Mouse (Mus musculus): ENCODE measurements around the gene Ppil4. TPM values are rescaled to one million over a fixed set of nuclear protein-coding genes. Genes with fewer than 3 reads are reported as not detected.

Gene Ppil4
- polyA plus RNA-seq, 1 experiment, result 4.2 TPM

DNA sequence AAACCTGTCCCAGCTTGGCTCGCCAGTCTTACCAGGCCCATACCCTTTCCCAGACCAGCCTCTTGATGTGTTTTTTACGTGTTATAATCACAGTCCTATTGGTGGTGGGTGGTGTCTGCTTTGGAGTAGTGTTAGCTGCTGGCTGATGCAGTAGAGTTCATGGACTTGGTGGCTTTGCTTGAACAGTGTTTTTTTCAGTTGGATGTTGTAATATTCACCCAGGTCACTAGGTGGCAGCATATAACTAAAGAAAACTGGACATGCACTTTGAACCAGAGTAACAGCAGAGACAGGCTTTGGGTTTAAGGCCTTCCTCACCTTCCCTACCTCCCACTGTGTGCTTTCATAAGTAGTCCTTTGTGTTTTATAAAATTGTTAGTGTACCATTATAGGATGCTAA is 17.2 kb downstream of the Ppil4 start:
- no peak overlapping the region for H3K4me3 ChIP-seq
- no peak overlapping the region for H3ac ChIP-seq (ENCODE audit: control insufficient read depth, insufficient read length)
- peaks cover 46% of the 10 kb centered on the region for H3K36me3 ChIP-seq (ENCODE audit: control insufficient read depth, insufficient read depth)
- no peaks in the 10 kb centered on the region for H3K79me2 ChIP-seq (ENCODE audit: control insufficient read depth, insufficient read depth)
- TF ChIP-seq MAX (IDR thresholded peaks at IDR 0.05; ENCODE audit: low read depth) (no peak), SRF (IDR thresholded peaks at IDR 0.05; ENCODE audit: control insufficient read depth, insufficient read length, low read depth) (no peak), TCF12 (IDR thresholded peaks at IDR 0.05; ENCODE audit: insufficient read depth, poor library complexity, severe bottlenecking) (no peak), E2F4 (IDR thresholded peaks at IDR 0.05; ENCODE audit: insufficient read depth) (no peak), TCF3 (IDR thresholded peaks at IDR 0.05; ENCODE audit: insufficient read length, low read depth) (no peak), MYOG (IDR thresholded peaks at IDR 0.05; ENCODE audit: control insufficient read depth in 1 of 3, insufficient read depth in 1 of 3, insufficient read length in 2 of 3, low read depth in 2 of 3) (no peak), REST (IDR thresholded peaks at IDR 0.05; ENCODE audit: insufficient read depth, insufficient read length) (no peak)
- H3K27me3 ChIP-seq (ENCODE audit: control insufficient read depth, insufficient read depth, insufficient read length), result no peaks in the 10 kb centered on the region
- no peak overlapping the region for H3K4me2 ChIP-seq (ENCODE audit: low read depth)

GRCm38 (mm10) chr10:7816476-7816875 is 23.8 kb downstream of the Ppil4 start:
- H3ac ChIP-seq (ENCODE audit: control insufficient read depth, insufficient read length), result no peak overlapping the region
- H3K79me2 ChIP-seq (ENCODE audit: control insufficient read depth, insufficient read depth), result no peaks in the 10 kb centered on the region
- H3K36me3 ChIP-seq (ENCODE audit: control insufficient read depth, insufficient read depth), result peaks cover 46% of the 10 kb centered on the region
- TF ChIP-seq MAX (IDR thresholded peaks at IDR 0.05; ENCODE audit: low read depth), result no peak
- no peak for TF ChIP-seq USF1 (IDR thresholded peaks at IDR 0.05; ENCODE audit: low read depth)
- H3K27me3 ChIP-seq (ENCODE audit: control insufficient read depth, insufficient read depth, insufficient read length), result no peaks in the 10 kb centered on the region
- H3K4me2 ChIP-seq (ENCODE audit: low read depth), result no peak overlapping the region
- no peak overlapping the region for H3K4me3 ChIP-seq

DNA sequence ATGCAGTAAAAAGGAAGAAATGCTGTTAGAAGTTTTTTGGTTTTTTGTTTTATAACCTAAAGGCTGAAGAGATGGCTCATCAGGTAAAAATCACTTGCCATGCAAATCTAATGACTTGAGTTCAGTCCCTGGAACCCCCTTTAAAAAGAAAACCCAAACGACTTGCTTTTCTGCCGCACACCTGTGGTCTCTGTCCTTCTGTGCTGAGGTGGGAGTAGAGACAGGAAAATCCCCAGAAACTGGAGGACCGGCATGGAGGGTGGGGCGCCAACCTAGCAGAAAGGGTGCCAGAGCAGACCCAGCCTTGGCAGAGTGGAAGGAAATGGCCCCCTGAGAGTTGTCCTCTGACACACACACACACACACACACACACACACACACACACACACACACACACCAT is 26.0 kb downstream of the Ppil4 start:
- TF ChIP-seq MYOG (IDR thresholded peaks at IDR 0.05; ENCODE audit: control insufficient read depth in 1 of 3, insufficient read depth in 1 of 3, insufficient read length in 2 of 3, low read depth in 2 of 3), result no peak
- TF ChIP-seq TCF3 (IDR thresholded peaks at IDR 0.05; ENCODE audit: insufficient read length, low read depth), result no peak
- no peak for TF ChIP-seq POLR2A (IDR thresholded peaks at IDR 0.05; ENCODE audit: insufficient read length, low read depth)
- TF ChIP-seq MAX (IDR thresholded peaks at IDR 0.05; ENCODE audit: low read depth), result no peak
- no peak for TF ChIP-seq SRF (IDR thresholded peaks at IDR 0.05; ENCODE audit: control insufficient read depth, insufficient read length, low read depth)
- no peak for TF ChIP-seq REST (IDR thresholded peaks at IDR 0.05; ENCODE audit: insufficient read depth, insufficient read length)
- TF ChIP-seq CEBPB (IDR thresholded peaks at IDR 0.05; ENCODE audit: insufficient read depth, poor library complexity, severe bottlenecking), result no peak
- no peak for TF ChIP-seq USF1 (IDR thresholded peaks at IDR 0.05; ENCODE audit: low read depth)
- TF ChIP-seq POLR2AphosphoS2 (IDR thresholded peaks at IDR 0.05; ENCODE audit: insufficient read length, low read depth), result no peak
- no peak for TF ChIP-seq E2F4 (IDR thresholded peaks at IDR 0.05; ENCODE audit: insufficient read depth)
- no peak for TF ChIP-seq TCF12 (IDR thresholded peaks at IDR 0.05; ENCODE audit: insufficient read depth, poor library complexity, severe bottlenecking)
- no peak overlapping the region for H3ac ChIP-seq (ENCODE audit: control insufficient read depth, insufficient read length)
- peaks cover 46% of the 10 kb centered on the region for H3K36me3 ChIP-seq (ENCODE audit: control insufficient read depth, insufficient read depth)
- H3K4me2 ChIP-seq (ENCODE audit: low read depth), result no peak overlapping the region
- no peak overlapping the region for H3K4me3 ChIP-seq
- no peaks in the 10 kb centered on the region for H3K27me3 ChIP-seq (ENCODE audit: control insufficient read depth, insufficient read depth, insufficient read length)
- H3K79me2 ChIP-seq (ENCODE audit: control insufficient read depth, insufficient read depth), result no peaks in the 10 kb centered on the region

DNA sequence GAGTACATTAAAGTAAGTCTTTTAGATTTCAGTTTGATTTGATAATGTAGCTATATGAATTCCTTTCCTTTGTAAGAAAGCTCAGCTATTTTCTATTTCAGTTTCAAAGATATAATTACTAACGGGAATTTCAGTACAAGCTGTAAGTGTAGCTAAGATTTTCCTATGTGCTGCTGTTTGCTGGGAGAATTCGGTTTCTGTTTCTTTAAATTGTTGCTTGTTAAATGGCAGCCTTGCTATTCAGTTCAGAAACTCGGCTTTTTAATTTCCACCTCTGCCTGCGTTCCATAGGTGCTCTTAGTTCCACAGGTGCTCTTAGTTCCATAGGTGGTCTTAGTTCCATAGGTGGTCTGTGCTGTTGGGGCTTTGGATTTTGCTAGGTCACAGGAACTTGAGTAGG is 26.5 kb downstream of the Ppil4 start:
- Histone ChIP-seq H3K4me2 (ENCODE audit: low read depth) (no peak overlapping the region), H3K27me3 (ENCODE audit: control insufficient read depth, insufficient read depth, insufficient read length) (no peaks in the 10 kb centered on the region), H3K79me2 (ENCODE audit: control insufficient read depth, insufficient read depth) (no peaks in the 10 kb centered on the region), H3K4me3 (no peak overlapping the region), H3ac (ENCODE audit: control insufficient read depth, insufficient read length) (no peak overlapping the region), H3K36me3 (ENCODE audit: control insufficient read depth, insufficient read depth) (peaks cover 42% of the 10 kb centered on the region)
- TF ChIP-seq MYOD1 (IDR thresholded peaks at IDR 0.05; ENCODE audit: control insufficient read depth in 1 of 3, insufficient read length in 2 of 3, low read depth in 2 of 3), result no peak
- TF ChIP-seq MYOG (IDR thresholded peaks at IDR 0.05; ENCODE audit: control insufficient read depth in 1 of 3, insufficient read depth in 1 of 3, insufficient read length in 2 of 3, low read depth in 2 of 3), result no peak

- Histone ChIP-seq H3K36me3 (ENCODE audit: control insufficient read depth, insufficient read depth) (peaks cover 37% of the 10 kb centered on the region), H3K27me3 (ENCODE audit: control insufficient read depth, insufficient read depth, insufficient read length) (no peaks in the 10 kb centered on the region), H3K4me3 (no peak overlapping the region), H3K4me2 (ENCODE audit: low read depth) (no peak overlapping the region), H3K79me2 (ENCODE audit: control insufficient read depth, insufficient read depth) (no peaks in the 10 kb centered on the region), H3ac (ENCODE audit: control insufficient read depth, insufficient read length) (no peak overlapping the region)
- TF ChIP-seq CEBPB (IDR thresholded peaks at IDR 0.05; ENCODE audit: insufficient read depth, poor library complexity, severe bottlenecking) (no peak), POLR2AphosphoS2 (IDR thresholded peaks at IDR 0.05; ENCODE audit: insufficient read length, low read depth) (no peak), TCF12 (IDR thresholded peaks at IDR 0.05; ENCODE audit: insufficient read depth, poor library complexity, severe bottlenecking) (no peak)
Measured at GRCm38 (mm10) chr10:7819603-7820002, 26.9 kb downstream of the Ppil4 start.

DNA sequence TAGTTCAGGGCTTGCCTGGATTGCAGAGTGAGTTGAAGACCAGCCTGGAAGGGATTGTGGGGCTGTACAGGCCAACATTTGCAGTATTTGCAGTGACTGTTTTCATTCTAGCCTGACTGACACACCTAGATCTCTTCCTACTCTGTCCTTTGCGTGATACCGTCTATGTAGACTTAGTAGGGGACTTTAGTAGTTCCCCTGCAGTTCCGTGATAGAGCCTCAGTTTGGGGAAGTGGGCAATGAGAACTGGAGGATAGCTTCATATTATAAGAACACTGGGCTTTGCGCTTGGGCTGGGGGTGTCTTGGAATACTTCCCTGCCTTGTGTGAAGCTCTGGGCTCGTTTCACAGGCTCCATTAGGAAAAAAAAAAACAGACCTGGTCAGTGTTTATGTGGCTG is 27.5 kb downstream of the Ppil4 start:
- Histone ChIP-seq H3K36me3 (ENCODE audit: control insufficient read depth, insufficient read depth) (peaks cover 35% of the 10 kb centered on the region), H3K79me2 (ENCODE audit: control insufficient read depth, insufficient read depth) (no peaks in the 10 kb centered on the region), H3ac (ENCODE audit: control insufficient read depth, insufficient read length) (no peak overlapping the region), H3K4me3 (no peak overlapping the region), H3K27me3 (ENCODE audit: control insufficient read depth, insufficient read depth, insufficient read length) (no peaks in the 10 kb centered on the region), H3K4me2 (ENCODE audit: low read depth) (no peak overlapping the region)
- TF ChIP-seq REST (IDR thresholded peaks at IDR 0.05; ENCODE audit: insufficient read depth, insufficient read length) (no peak), MAX (IDR thresholded peaks at IDR 0.05; ENCODE audit: low read depth) (no peak), CEBPB (IDR thresholded peaks at IDR 0.05; ENCODE audit: insufficient read depth, poor library complexity, severe bottlenecking) (no peak), TCF3 (IDR thresholded peaks at IDR 0.05; ENCODE audit: insufficient read length, low read depth) (no peak), MYOD1 (IDR thresholded peaks at IDR 0.05; ENCODE audit: control insufficient read depth in 1 of 3, insufficient read length in 2 of 3, low read depth in 2 of 3) (no peak), E2F4 (IDR thresholded peaks at IDR 0.05; ENCODE audit: insufficient read depth) (no peak), MYOG (IDR thresholded peaks at IDR 0.05; ENCODE audit: control insufficient read depth in 1 of 3, insufficient read depth in 1 of 3, insufficient read length in 2 of 3, low read depth in 2 of 3) (no peak), TCF12 (IDR thresholded peaks at IDR 0.05; ENCODE audit: insufficient read depth, poor library complexity, severe bottlenecking) (no peak), SRF (IDR thresholded peaks at IDR 0.05; ENCODE audit: control insufficient read depth, insufficient read length, low read depth) (no peak), USF1 (IDR thresholded peaks at IDR 0.05; ENCODE audit: low read depth) (no peak), POLR2AphosphoS2 (IDR thresholded peaks at IDR 0.05; ENCODE audit: insufficient read length, low read depth) (no peak), POLR2A (IDR thresholded peaks at IDR 0.05; ENCODE audit: insufficient read length, low read depth) (no peak)

All from myocyte (in vitro differentiated cells).